Mouse (Mus musculus) spleen, adult 2 months (tissue): ENCODE data around the gene Gm128.

Experiments used
- CTCF ChIP-seq: fragments of 200-500 bp; IDR thresholded peaks from 2 replicates; pipeline ENCODE4 v1.5.1; 2011; ENCODE audit warnings: mild to moderate bottlenecking, inconsistent platforms; ENCODE audit not compliant: insufficient read depth, insufficient read length, insufficient replicate concordance; ENCODE audit errors: extremely low read depth
- POLR2A ChIP-seq: fragments of 200-500 bp; IDR thresholded peaks from 2 replicates; pipeline ENCODE4 v1.6.1; 2011; ENCODE audit warnings: low read depth, low read length, inconsistent platforms

DNA sequence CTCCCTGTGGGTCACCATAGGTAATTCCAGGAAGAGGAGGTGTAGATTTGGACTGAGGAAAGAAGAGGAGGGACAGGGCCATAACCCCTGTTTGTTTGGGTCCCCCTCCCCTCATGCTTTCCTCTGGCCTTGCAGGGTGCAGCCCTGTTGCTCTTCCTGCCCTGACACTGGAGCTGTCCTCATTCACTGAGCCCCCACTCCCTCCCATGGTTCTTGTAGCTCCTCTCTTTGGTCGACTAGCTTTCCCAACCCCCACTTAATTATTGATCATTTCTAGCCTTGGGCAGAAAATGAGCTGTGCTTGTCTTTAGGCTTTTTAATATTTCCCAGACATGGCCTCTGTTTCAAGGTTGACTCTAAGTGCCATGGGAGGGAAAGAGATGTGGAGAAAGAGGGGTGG, 42.7 kb upstream of the Gm128 start:
- TF ChIP-seq CTCF (no peak), POLR2A (no peak)
